Mouse (Mus musculus) CH12.LX (cell line): ENCODE measurements around the gene Cluap1. TPM values are rescaled to one million over a fixed set of nuclear protein-coding genes. Genes with fewer than 3 reads are reported as not detected.
"Not testable (repeated sequence)": the region's sequence is repeated elsewhere in the genome, so short reads cannot be mapped to it uniquely, and the experiment has no call there.

Source experiments
- DNase-seq: peaks from one replicate; pipeline ENCODE4 v3.0.0-alpha.2; 2013; ENCODE audit errors: extremely low read depth
- H3K27ac ChIP-seq: 2 replicates; pipeline ENCODE4 v1.5.1; 2012; ENCODE audit warnings: low read depth, mild to moderate bottlenecking, control low read depth, moderate library complexity; ENCODE audit not compliant: insufficient read depth
- H3K27me3 ChIP-seq: replicated peaks from 2 replicates; pipeline ENCODE3; 2012; ENCODE audit warnings: inconsistent platforms
- H3K36me3 ChIP-seq, 2 experiments: replicated peaks in 1 of 2; 2 replicates each; pipeline versions ENCODE3 to v1.6.1; 2012; ENCODE audit warnings: inconsistent platforms in 1 of 2, low read length in 1 of 2, mild to moderate bottlenecking in 1 of 2, mixed read lengths in 1 of 2, moderate library complexity in 1 of 2; ENCODE audit not compliant: control insufficient read depth in 1 of 2, insufficient read depth in 1 of 2
- H3K4me1 ChIP-seq, 2 experiments: 2 replicates each; pipeline ENCODE4 v1.6.1; 2012; ENCODE audit warnings: inconsistent platforms in 1 of 2, moderate library complexity in 1 of 2; ENCODE audit not compliant: insufficient read depth in 2 of 2, control insufficient read depth in 1 of 2
- H3K4me2 ChIP-seq: 2 replicates; pipeline ENCODE4 v1.6.1; 2012; ENCODE audit warnings: low read depth, mild to moderate bottlenecking, control low read depth; ENCODE audit not compliant: poor library complexity, insufficient read depth, severe bottlenecking
- H3K4me3 ChIP-seq, 3 experiments: fragments of 150-350 bp in 1 of 3; sonication (generic) in 1 of 3; replicated peaks in 1 of 3; 2 replicates each; pipeline versions ENCODE3 to v1.5.1; 2011 to 2012; ENCODE audit warnings: low read depth in 2 of 3, low read length in 2 of 3, mild to moderate bottlenecking in 2 of 3, moderate library complexity in 2 of 3, control low read depth in 1 of 3, improper control_type of control experiment in 1 of 3, inconsistent platforms in 1 of 3, mixed read lengths in 1 of 3; ENCODE audit not compliant: poor library complexity in 1 of 3
- H3K79me2 ChIP-seq: replicated peaks from 2 replicates; pipeline ENCODE4 v1.6.1; 2012; ENCODE audit warnings: mild to moderate bottlenecking, moderate library complexity; ENCODE audit not compliant: control insufficient read depth, poor library complexity, insufficient read depth, severe bottlenecking; ENCODE audit errors: extremely low read depth
- H3K9ac ChIP-seq: 2 replicates; pipeline ENCODE4 v1.6.1; 2012; ENCODE audit warnings: low read depth, mild to moderate bottlenecking, control low read depth, moderate library complexity; ENCODE audit not compliant: insufficient read depth
- H3K9me3 ChIP-seq: replicated peaks from 2 replicates; pipeline ENCODE3; 2012; ENCODE audit warnings: low read length, inconsistent platforms, mixed read lengths
- BHLHE40 ChIP-seq: IDR thresholded peaks from 2 replicates; pipeline ENCODE4 v1.6.1; 2011; ENCODE audit warnings: mild to moderate bottlenecking, low read depth, low read length, improper control_type of control experiment
- CHD2 ChIP-seq: IDR thresholded peaks from 2 replicates; pipeline ENCODE4 v1.6.1; 2011; ENCODE audit warnings: low read length, improper control_type of control experiment
- EP300 ChIP-seq: IDR thresholded peaks from 2 replicates; pipeline ENCODE4 v1.6.1; 2011; ENCODE audit warnings: low read length, improper control_type of control experiment
- GABPA ChIP-seq: IDR thresholded peaks from 2 replicates; pipeline ENCODE4 v1.6.1; 2012; ENCODE audit warnings: low read depth, low read length, improper control_type of control experiment, inconsistent platforms; ENCODE audit not compliant: insufficient replicate concordance
- KAT2A ChIP-seq: IDR thresholded peaks from 2 replicates; pipeline ENCODE4 v1.6.1; 2012; ENCODE audit warnings: low read length, improper control_type of control experiment, inconsistent platforms; ENCODE audit not compliant: insufficient replicate concordance
- MAFK ChIP-seq: IDR thresholded peaks from 2 replicates; pipeline ENCODE4 v1.6.1; 2011; ENCODE audit warnings: low read length, improper control_type of control experiment; ENCODE audit not compliant: insufficient replicate concordance
- MAX ChIP-seq: IDR thresholded peaks from 2 replicates; pipeline ENCODE4 v1.6.1; 2011; ENCODE audit warnings: low read length, improper control_type of control experiment
- MAZ ChIP-seq: IDR thresholded peaks from 2 replicates; pipeline ENCODE4 v1.6.1; 2012; ENCODE audit warnings: low read depth, mild to moderate bottlenecking, inconsistent platforms, low read length, improper control_type of control experiment, moderate library complexity
- MYC ChIP-seq: IDR thresholded peaks from 2 replicates; pipeline ENCODE4 v1.6.1; 2011; ENCODE audit warnings: low read depth, mild to moderate bottlenecking, improper control_type of control experiment, low read length
- NELFE ChIP-seq: IDR thresholded peaks from 2 replicates; pipeline ENCODE4 v1.6.1; 2011; ENCODE audit warnings: low read depth, low read length, improper control_type of control experiment
- NRF1 ChIP-seq: IDR thresholded peaks from 2 replicates; pipeline ENCODE4 v1.6.1; 2014; ENCODE audit warnings: low read depth, mild to moderate bottlenecking, inconsistent platforms, low read length, improper control_type of control experiment, moderate library complexity
- RAD21 ChIP-seq: IDR thresholded peaks from 2 replicates; pipeline ENCODE4 v1.6.1; 2011; ENCODE audit warnings: low read depth, mild to moderate bottlenecking, low read length, improper control_type of control experiment, moderate library complexity
- RCOR1 ChIP-seq: conservative IDR thresholded peaks from 2 replicates; pipeline ENCODE4 v1.6.1; 2012; ENCODE audit warnings: low read depth, mild to moderate bottlenecking, inconsistent platforms, low read length, improper control_type of control experiment
- SMC3 ChIP-seq: IDR thresholded peaks from 2 replicates; pipeline ENCODE4 v1.6.1; 2011; ENCODE audit warnings: low read depth, low read length, improper control_type of control experiment
- ZKSCAN1 ChIP-seq: IDR thresholded peaks from 2 replicates; pipeline ENCODE4 v1.6.1; 2012; ENCODE audit warnings: low read depth, inconsistent platforms, low read length, improper control_type of control experiment, borderline replicate concordance
- ZMIZ1 ChIP-seq: IDR thresholded peaks from 2 replicates; pipeline ENCODE4 v1.6.1; 2012; ENCODE audit warnings: low read depth, mild to moderate bottlenecking, inconsistent platforms, low read length, improper control_type of control experiment
- dilution Hi-C: fragments of 300-500 bp; cut with MboI; formaldehyde crosslinking; loops from 2 replicates; pipeline ENCODE4 v1.14.3; 2020; ENCODE audit warnings: low sequenced_read_pairs; ENCODE audit not compliant: extremely low pct_unique_long_range_greater_than_20kb, extremely low pct_ligation_motif_present
- in situ Hi-C: fragments of 300-500 bp; cut with MboI; formaldehyde crosslinking; loops from 3 replicates; pipeline ENCODE4 v1.14.3; 2019; ENCODE audit warnings: low sequenced_read_pairs, low pct_ligation_motif_present, low pct_unique_long_range_greater_than_20kb, mixed read lengths
- polyA plus RNA-seq: library from polyadenylated mRNA; unstranded; fragments of >175 nt; gene quantifications from 2 replicates; pipeline ENCODE4 v1.2.1, GENCODE M21; 2012; ENCODE audit warnings: low read depth; ENCODE audit not compliant: insufficient read length
- total RNA-seq, 2 experiments: library from RNA; depleted of rRNA; stranded (reverse); fragments of 300-350 nt in 1 of 2; fragments of >200 nt in 1 of 2; gene quantifications; 2 replicates each; pipeline ENCODE4 v1.2.3; 2012 to 2014

The Cluap1 gene
- total and polyA plus RNA-seq, 3 experiments: 33.7 to 47.0 (median 46.5) TPM

DNA sequence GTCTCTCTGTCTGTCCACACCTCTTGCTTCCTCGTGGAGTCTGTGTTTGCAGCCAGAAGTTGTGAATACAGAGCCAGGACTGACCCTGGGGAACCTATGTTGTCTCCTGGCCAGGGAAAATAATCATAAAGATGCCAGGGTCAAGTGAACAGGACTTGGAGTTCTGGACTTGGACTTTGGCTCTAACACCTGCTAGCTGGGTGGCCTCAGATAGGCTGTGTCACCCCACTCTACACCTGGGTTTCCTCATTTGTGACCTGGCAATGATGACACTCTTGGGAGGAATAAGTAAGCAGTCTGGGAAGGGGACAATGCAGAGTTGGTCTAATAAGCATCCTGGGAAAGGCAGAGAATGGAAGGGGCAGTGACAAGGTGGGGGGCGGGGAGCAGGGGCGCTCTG is 56.9 kb downstream of the Cluap1 start:
- Histone ChIP-seq H3K27ac (no peak overlapping the region), H3K27me3 (peaks cover 2% of the 10 kb centered on the region), H3K36me3 (no peaks in the 10 kb centered on the region), H3K4me3 (no peak overlapping the region), H3K4me1 (0 out of 4 replicates have a peak, but pooled peaks cover 0 to 2% of the 10 kb centered on the region in 2 experiments), H3K4me2 (no peak overlapping the region), H3K79me2 (no peaks in the 10 kb centered on the region), H3K9me3 (no peaks in the 10 kb centered on the region), H3K9ac (no peak overlapping the region)
- DNase-seq: no peak
- in situ Hi-C loops (no loop called here), dilution Hi-C loops (no loop called here)
- no peak for TF ChIP-seq MAZ
- TF ChIP-seq RCOR1: no peak
- no peak for TF ChIP-seq CHD2
- TF ChIP-seq BHLHE40: no peak
- no peak for TF ChIP-seq RAD21
- no peak for TF ChIP-seq MAX
- no peak for TF ChIP-seq KAT2A
- TF ChIP-seq EP300: no peak
- TF ChIP-seq NELFE: no peak
- TF ChIP-seq GABPA: no peak
- TF ChIP-seq ZKSCAN1: no peak
- no peak for TF ChIP-seq MAFK
- TF ChIP-seq MYC: no peak
- no peak for TF ChIP-seq NRF1
- TF ChIP-seq SMC3: no peak
- no peak for TF ChIP-seq ZMIZ1

DNA sequence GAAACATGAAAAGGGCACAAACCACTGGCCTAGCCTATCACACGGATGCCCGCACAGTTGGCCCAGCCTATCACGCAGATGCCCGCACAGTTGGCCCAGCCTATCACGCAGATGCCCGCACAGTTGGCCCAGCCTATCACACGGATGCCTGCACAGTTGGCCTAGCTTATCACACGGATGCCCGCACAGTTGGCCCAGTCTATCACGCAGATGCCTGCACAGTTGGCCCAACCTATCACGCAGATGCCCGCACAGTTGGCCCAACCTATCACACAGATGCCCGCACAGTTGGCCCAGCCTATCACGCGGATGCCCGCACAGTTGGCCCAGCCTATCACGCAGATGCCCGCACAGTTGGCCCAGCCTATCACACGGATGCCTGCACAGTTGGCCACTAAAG is 65.9 kb downstream of the Cluap1 start:
- DNase-seq, in situ Hi-C loops, H3K4me2 ChIP-seq, H3K27ac ChIP-seq, H3K4me1 ChIP-seq, H3K9ac ChIP-seq, H3K27me3 ChIP-seq, H3K79me2 ChIP-seq, H3K4me3 ChIP-seq, dilution Hi-C loops, H3K9me3 ChIP-seq: not testable (repeated sequence)
- H3K36me3 ChIP-seq: peaks cover 14 to 27% of the 10 kb centered on the region in 2 experiments
